Mouse (Mus musculus): ENCODE data around the gene Vmn2r99. TPM values are rescaled to one million over a fixed set of nuclear protein-coding genes. Genes with fewer than 3 reads are reported as not detected.

The Vmn2r99 gene
- total RNA-seq (2014; fragmentation: Nextera tagmentation) = not detected in 2 replicates
- not detected in 2 replicates for total RNA-seq (2017)

DNA sequence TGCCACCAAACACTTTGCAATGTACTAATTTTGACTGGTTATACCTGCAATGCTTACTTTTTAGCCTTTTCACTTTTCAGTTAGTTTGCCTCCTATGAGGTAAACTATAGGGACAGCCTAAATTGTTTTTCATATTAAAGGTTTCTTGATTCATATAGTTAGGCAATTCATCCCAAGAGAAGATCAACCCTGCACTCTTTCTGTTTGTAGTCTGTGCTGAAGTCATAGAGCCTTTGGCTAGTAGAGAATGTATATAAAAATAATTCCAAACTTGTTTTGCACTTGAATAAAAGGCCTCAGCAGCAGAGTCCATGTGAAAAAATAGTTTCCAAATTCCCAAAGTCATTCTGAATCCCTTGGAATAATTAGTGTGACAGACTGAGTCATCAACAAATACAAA, at the start of gene Vmn2r99:
Vmn2r99 (plus strand) TSS at position 301 of the 400 bp plus-strand sequence.
- ATAC-seq (replicated peaks; ENCODE audit: poor library complexity, severe bottlenecking) = no peak

DNA sequence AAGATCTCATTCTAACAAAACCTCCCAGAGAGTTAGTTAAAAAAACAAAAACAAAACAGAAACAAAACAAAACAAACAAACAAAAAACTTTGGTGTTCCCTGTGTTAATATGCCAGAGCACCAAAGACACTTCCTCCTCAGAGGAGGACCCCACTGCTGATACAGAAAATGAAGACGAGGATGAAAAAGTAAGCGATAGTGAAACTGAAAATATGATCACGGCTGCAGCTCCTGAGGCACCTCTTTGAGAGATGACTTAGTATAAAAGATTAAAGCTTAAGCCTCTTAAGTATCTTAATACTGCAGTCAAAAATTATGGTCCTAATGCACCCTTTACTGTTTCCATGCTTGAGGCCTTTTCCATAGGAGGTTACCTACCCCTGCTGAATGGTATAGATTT, 75.9 kb downstream of the Vmn2r99 start:
- no peak for ATAC-seq (replicated peaks; ENCODE audit: poor library complexity, severe bottlenecking)

DNA sequence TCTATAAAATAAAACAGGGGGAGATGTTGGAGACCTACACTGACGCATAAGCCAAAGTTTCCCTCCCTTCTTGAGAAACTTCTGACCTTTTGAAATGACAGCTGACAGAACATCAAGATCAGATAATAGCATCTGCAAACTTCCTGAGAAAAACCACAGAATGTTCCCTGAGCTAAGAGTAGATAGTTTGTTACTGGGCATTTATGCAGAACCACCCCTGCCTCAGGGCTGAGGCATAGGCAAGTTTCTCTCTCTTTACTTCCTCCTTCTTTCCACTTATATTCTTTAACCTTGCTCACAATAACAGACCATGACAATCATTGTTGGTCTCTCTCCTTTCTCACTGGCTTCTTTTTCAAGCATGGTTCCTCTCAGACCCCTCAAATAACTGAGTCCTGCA, 83.2 kb downstream of the Vmn2r99 start:
- ATAC-seq (replicated peaks; ENCODE audit: poor library complexity, severe bottlenecking) = no peak

Other genes starting within 250 kb of the Vmn2r99 start
- gene Vmn2r100, start 142.8 kb downstream of the Vmn2r99 start, total RNA-seq (2014; fragmentation: Nextera tagmentation) = not detected in 2 replicates
- not detected in 2 replicates for gene Vmn2r100, start 142.8 kb downstream of the Vmn2r99 start, total RNA-seq (2017)
- not detected in 2 replicates for gene Vmn2r101, start 215.3 kb downstream of the Vmn2r99 start, total RNA-seq (2014; fragmentation: Nextera tagmentation)
- gene Vmn2r101, start 215.3 kb downstream of the Vmn2r99 start, total RNA-seq (2017) = not detected in 2 replicates

All from granulocyte monocyte progenitor cell, adult 5-6 weeks (primary cell).